In genomic region chr9:29430189-29430588, GRCm38 (mm10) we compare ENCODE assay signal across 9 mouse cellular contexts.
"Had no signal": no experiment of that assay in that cellular context is flagged by ENCODE, and none has a peak within 500 bp of the region (broad histone marks: within the 10 kb centered on the region; RNA-seq: fewer than 3 reads in every experiment).

No protein-coding gene starts in this region.

- H3K9ac ChIP-seq: liver, embryonic 13.5 days had no signal

- H3K4me1 ChIP-seq: liver, embryonic 13.5 days had no signal

- H3K27ac ChIP-seq: left cerebral cortex, adult 2 months; liver, embryonic 13.5 days had no signal

- H3K36me3 ChIP-seq: liver, embryonic 13.5 days had no signal

- H3K4me2 ChIP-seq: liver, embryonic 13.5 days; midbrain, embryonic 11.5 days had no signal

- DNase-seq: kidney, postnatal 10 days; kidney, postnatal 36 days; layer of hippocampus, postnatal 36 days; liver, embryonic 13.5 days; midbrain, embryonic 14.5 days; thymus, adult 18-20 months; thymus, postnatal 36 days had no signal

- H3K4me3 ChIP-seq: left cerebral cortex, adult 2 months; liver, embryonic 13.5 days had no signal

- H3K27me3 ChIP-seq: liver, embryonic 13.5 days had no signal

- H3K9me3 ChIP-seq: liver, embryonic 13.5 days had no signal
